Mouse (Mus musculus) forebrain, embryonic 16.5 days (tissue): Measurements from ENCODE around the gene Pfdn6. TPM values are rescaled to one million over a fixed set of nuclear protein-coding genes. Genes with fewer than 3 reads are reported as not detected.
A peak's percentile ranks its signal among the peaks of the same experiment; 100 is the strongest.

Source experiments
- ATAC-seq: fragments of 200-750 bp; cut with Nextera tagmentation; 2 replicates; pipeline ENCODE4 v1.8.0; 2017; ENCODE audit warnings: mild to moderate bottlenecking, moderate library complexity
- H3K27ac ChIP-seq: fragments of 300-500 bp; sonication (generic); 2 replicates; pipeline ENCODE4 v1.5.1; 2014; ENCODE audit warnings: low read length, control low read depth
- H3K27me3 ChIP-seq: fragments of 300-500 bp; sonication (generic); replicated peaks from 2 replicates; pipeline ENCODE4 v1.6.1; 2014; ENCODE audit warnings: low read length; ENCODE audit not compliant: control insufficient read depth, insufficient read depth
- H3K36me3 ChIP-seq: fragments of 300-500 bp; sonication (generic); 2 replicates; pipeline ENCODE4 v1.6.1; 2014; ENCODE audit not compliant: control insufficient read depth, insufficient read depth
- H3K4me1 ChIP-seq: fragments of 300-500 bp; sonication (generic); replicated peaks from 2 replicates; pipeline ENCODE4 v1.6.1; 2014; ENCODE audit warnings: low read length; ENCODE audit not compliant: control insufficient read depth, insufficient read depth
- H3K4me2 ChIP-seq: fragments of 300-500 bp; sonication (generic); 2 replicates; pipeline ENCODE4 v1.6.1; 2014; ENCODE audit warnings: mild to moderate bottlenecking, low read length, control low read depth
- H3K4me3 ChIP-seq: fragments of 300-500 bp; sonication (generic); replicated peaks from 2 replicates; pipeline ENCODE4 v1.5.1; 2014; ENCODE audit warnings: mild to moderate bottlenecking, low read length, control low read depth
- H3K9ac ChIP-seq: fragments of 300-500 bp; sonication (generic); replicated peaks from 2 replicates; pipeline ENCODE4 v1.6.1; 2014; ENCODE audit warnings: low read depth, low read length, control low read depth
- H3K9me3 ChIP-seq: fragments of 300-500 bp; sonication (generic); 2 replicates; pipeline ENCODE4 v1.6.1; 2016; ENCODE audit warnings: low read length; ENCODE audit not compliant: control insufficient read depth
- WGBS: fragments of 180-500 bp; shearing (Covaris S2); extraction: QIAGEN DNeasy Blood & Tissue Kit; methylation state at CpG from one replicate; pipeline ENCODE4 v1.1.7; 2014; 5-methylcytosine and 5-hydroxymethylcytosine counted together
- polyA plus RNA-seq: library from polyadenylated mRNA; unstranded; fragments of >200 nt; fragmentation: Nextera tagmentation; extraction: Ambion mirVana; gene quantifications from 2 replicates; pipeline ENCODE4 v1.2.1, GENCODE M21; 2015

Pfdn6 gene
- polyA plus RNA-seq, 1 experiment from 2014 or later = 196 TPM

GRCm38 (mm10) chr17:33951021-33951946 lies 11.1 kb upstream of the Pfdn6 start, which contains the start of gene B3galt4:
Gene B3galt4, minus strand, starts transcription at chr17:33951488.
- Histone ChIP-seq H3K27me3 (no peaks in the 10 kb centered on the region), H3K9me3 (no peaks in the 10 kb centered on the region), H3K4me3 (peak within 1 kb of the TSS; percentile 57), H3K9ac (peak within 1 kb of the TSS; percentile 81), H3K4me1 (peaks cover 45% of the 10 kb centered on the region), H3K4me2 (peak within 1 kb of the TSS; percentile 91), H3K27ac (peak within 1 kb of the TSS; percentile 73), H3K36me3 (peaks cover 14% of the 10 kb centered on the region)
- WGBS = 1% methylated on average over 45 of the region's 45 CpGs
- peak; percentile 71 for ATAC-seq

- H3K36me3 ChIP-seq = peaks cover 16% of the 10 kb centered on the region
- 81% methylated on average over 10 of the region's 10 CpGs for WGBS
These were observed 10.0 kb upstream of the Pfdn6 start for GRCm38 (mm10) chr17:33950131-33950625.

GRCm38 (mm10) chr17:33948905-33949537 lies 8.9 kb upstream of the Pfdn6 start:
- WGBS = 92% methylated on average over 19 of the region's 19 CpGs
- peaks cover 21% of the 10 kb centered on the region for H3K36me3 ChIP-seq

More at GRCm38 (mm10) chr17:33950131-33950625, 10.0 kb upstream of the Pfdn6 start:
- no peaks in the 10 kb centered on the region for H3K27me3 ChIP-seq
- H3K4me2 ChIP-seq = peak overlapping the region; percentile 91
- no peak for ATAC-seq
- peak overlapping the region; percentile 81 for H3K9ac ChIP-seq
- no peaks in the 10 kb centered on the region for H3K9me3 ChIP-seq
- peak overlapping the region; percentile 57 for H3K4me3 ChIP-seq
- H3K27ac ChIP-seq = no peak overlapping the region; the same call in 1 of the 2 replicates
- peaks cover 45% of the 10 kb centered on the region for H3K4me1 ChIP-seq

GRCm38 (mm10) chr17:33948090-33948904 lies 8.2 kb upstream of the Pfdn6 start:
- Histone ChIP-seq H3K27ac (no peak overlapping the region), H3K27me3 (no peaks in the 10 kb centered on the region), H3K4me3 (no peak overlapping the region), H3K4me2 (no peak overlapping the region), H3K9ac (no peak overlapping the region), H3K36me3 (peaks cover 24% of the 10 kb centered on the region), H3K9me3 (no peaks in the 10 kb centered on the region), H3K4me1 (peaks cover 29% of the 10 kb centered on the region)
- ATAC-seq = no peak
- 88% methylated on average over 22 of the region's 22 CpGs for WGBS

More at GRCm38 (mm10) chr17:33948905-33949537, 8.9 kb upstream of the Pfdn6 start:
- no peak overlapping the region for H3K27ac ChIP-seq
- H3K27me3 ChIP-seq = no peaks in the 10 kb centered on the region
- no peak overlapping the region for H3K4me3 ChIP-seq
- H3K4me2 ChIP-seq = no peak overlapping the region
- H3K9ac ChIP-seq = no peak overlapping the region
- no peak for ATAC-seq
- peaks cover 36% of the 10 kb centered on the region for H3K4me1 ChIP-seq
- no peaks in the 10 kb centered on the region for H3K9me3 ChIP-seq

GRCm38 (mm10) chr17:33947430-33948089 lies 7.4 kb upstream of the Pfdn6 start:
- no peak overlapping the region for H3K9ac ChIP-seq
- no peak for ATAC-seq
- no peak overlapping the region for H3K4me2 ChIP-seq
- H3K27ac ChIP-seq = no peak overlapping the region
- peaks cover 21% of the 10 kb centered on the region for H3K36me3 ChIP-seq
- no peak overlapping the region for H3K4me3 ChIP-seq
- peaks cover 22% of the 10 kb centered on the region for H3K4me1 ChIP-seq
- 90% methylated on average over 10 of the region's 10 CpGs for WGBS
- H3K9me3 ChIP-seq = no peaks in the 10 kb centered on the region
- no peaks in the 10 kb centered on the region for H3K27me3 ChIP-seq

- Histone ChIP-seq H3K9ac (no peak overlapping the region), H3K4me2 (no peak overlapping the region), H3K9me3 (no peaks in the 10 kb centered on the region), H3K4me3 (no peak overlapping the region), H3K36me3 (peaks cover 17% of the 10 kb centered on the region), H3K27me3 (no peaks in the 10 kb centered on the region), H3K4me1 (peaks cover 18% of the 10 kb centered on the region), H3K27ac (no peak overlapping the region)
- WGBS = 95% methylated on average over 15 of the region's 15 CpGs
- ATAC-seq = no peak
These were observed 3.3 kb upstream of the Pfdn6 start for GRCm38 (mm10) chr17:33943454-33943853.

- Histone ChIP-seq H3K9ac (peak overlapping the region; percentile 65; the same call in 1 of the 2 replicates), H3K4me1 (peaks cover 18% of the 10 kb centered on the region), H3K4me3 (peak overlapping the region; percentile 74), H3K4me2 (peak overlapping the region; percentile 90), H3K27me3 (no peaks in the 10 kb centered on the region), H3K27ac (no peak overlapping the region), H3K36me3 (peaks cover 14% of the 10 kb centered on the region), H3K9me3 (no peaks in the 10 kb centered on the region)
- ATAC-seq = no peak
- WGBS = 60% methylated on average over 19 of the region's 19 CpGs
These were observed 1.2 kb upstream of the Pfdn6 start for GRCm38 (mm10) chr17:33941381-33941780.

DNA sequence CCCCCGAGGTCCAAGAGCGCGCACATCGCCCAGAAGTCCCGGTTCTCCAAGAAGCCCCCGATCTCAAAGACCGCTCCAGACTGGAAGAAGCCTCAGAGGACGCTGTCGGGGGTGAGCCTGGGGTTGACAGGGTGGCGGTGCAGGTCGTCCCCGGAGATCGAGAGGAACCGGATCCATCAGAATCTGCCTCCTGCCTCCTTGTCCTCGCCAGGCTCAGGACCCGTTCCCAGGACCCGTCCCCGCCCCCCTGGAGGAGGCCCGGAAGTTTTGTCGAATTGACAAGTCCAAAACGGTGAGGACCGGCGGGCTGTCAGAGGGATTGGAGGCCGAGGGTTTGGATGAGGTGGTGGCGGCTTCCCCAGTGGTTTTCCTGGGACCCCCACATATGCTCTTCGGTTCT lies 838 bp upstream of the Pfdn6 start:
- ATAC-seq = no peak
- H3K9ac ChIP-seq = peak overlapping the region; percentile 65
- peaks cover 11% of the 10 kb centered on the region; the same call in 1 of the 2 replicates for H3K36me3 ChIP-seq

More for the DNA sequence above, 838 bp upstream of the Pfdn6 start:
- Histone ChIP-seq H3K4me2 (peak overlapping the region; percentile 90), H3K27ac (no peak overlapping the region), H3K4me1 (peaks cover 18% of the 10 kb centered on the region), H3K27me3 (no peaks in the 10 kb centered on the region), H3K4me3 (peak overlapping the region; percentile 74), H3K9me3 (no peaks in the 10 kb centered on the region)
- WGBS = 2% methylated on average over 26 of the region's 26 CpGs
